Mouse (Mus musculus): Measurements from ENCODE around the gene Npsr1.

GRCm38 (mm10) chr9:24160409-24160808 is 62.6 kb downstream of the Npsr1 start:
- TF ChIP-seq CTCF (IDR thresholded peaks at IDR 0.05; ENCODE audit: low read depth) (no peak), EP300 (IDR thresholded peaks at IDR 0.05; ENCODE audit: low read depth) (no peak)
